Mouse (Mus musculus) hindbrain, postnatal 0 days (tissue): ENCODE measurements around the gene Il2rb. TPM values are rescaled to one million over a fixed set of nuclear protein-coding genes. Genes with fewer than 3 reads are reported as not detected.
A peak's percentile ranks its signal among the peaks of the same experiment; 100 is the strongest.

ENCODE experiments used
- ATAC-seq: fragments of 200-750 bp; cut with Nextera tagmentation; 2 replicates; pipeline ENCODE4 v1.8.0; 2017; ENCODE audit warnings: mild to moderate bottlenecking, moderate TSS enrichment, moderate library complexity
- DNase-seq: peaks from one replicate; pipeline ENCODE4 v3.0.0-alpha.2; 2015; ENCODE audit warnings: low spot score
- H3K27ac ChIP-seq: fragments of 300-500 bp; sonication (generic); 2 replicates; pipeline ENCODE4 v1.5.1; 2014; ENCODE audit warnings: mild to moderate bottlenecking
- H3K27me3 ChIP-seq: fragments of 300-500 bp; sonication (generic); 2 replicates; pipeline ENCODE4 v1.6.1; 2014; ENCODE audit warnings: low read length, mixed read lengths; ENCODE audit not compliant: insufficient read depth
- H3K36me3 ChIP-seq: fragments of 300-500 bp; sonication (generic); 2 replicates; pipeline ENCODE4 v1.6.1; 2014; ENCODE audit warnings: low read length, mixed read lengths; ENCODE audit not compliant: insufficient read depth
- H3K4me1 ChIP-seq: fragments of 300-500 bp; sonication (generic); 2 replicates; pipeline ENCODE4 v1.6.1; 2014; ENCODE audit warnings: antibody characterized with exemption, low read length, mixed read lengths; ENCODE audit not compliant: insufficient read depth
- H3K4me2 ChIP-seq: fragments of 300-500 bp; sonication (generic); 2 replicates; pipeline ENCODE4 v1.6.1; 2014; ENCODE audit warnings: low read depth, mild to moderate bottlenecking, low read length, moderate library complexity, mixed read lengths
- H3K4me3 ChIP-seq: fragments of 300-500 bp; sonication (generic); 2 replicates; pipeline ENCODE4 v1.5.1; 2014; ENCODE audit warnings: low read length
- H3K9ac ChIP-seq: fragments of 300-500 bp; sonication (generic); replicated peaks from 2 replicates; pipeline ENCODE4 v1.6.1; 2014; ENCODE audit warnings: mild to moderate bottlenecking, low read length, moderate library complexity, mixed read lengths
- H3K9me3 ChIP-seq: fragments of 300-500 bp; sonication (generic); 2 replicates; pipeline ENCODE4 v1.6.1; 2016; ENCODE audit warnings: low read length, mixed read lengths
- CTCF ChIP-seq: IDR thresholded peaks from 2 replicates; pipeline ENCODE4 v1.5.1; 2016; ENCODE audit warnings: antibody characterized with exemption, control low read depth, low read depth
- WGBS: fragments of 180-500 bp; shearing (Covaris S2); extraction: QIAGEN DNeasy Blood & Tissue Kit; methylation state at CpG from one replicate; pipeline ENCODE4 v1.1.7; 2014; 5-methylcytosine and 5-hydroxymethylcytosine counted together
- polyA plus RNA-seq: library from polyadenylated mRNA; unstranded; fragments of >200 nt; fragmentation: Nextera tagmentation; extraction: Ambion mirVana; gene quantifications from 2 replicates; pipeline ENCODE4 v1.2.1, GENCODE M21; 2015
- total RNA-seq: library from RNA; depleted of rRNA; stranded (reverse); fragments of >200 nt; gene quantifications from 2 replicates; pipeline ENCODE4 v1.2.3, GENCODE M21; 2014

The Il2rb gene
- total and polyA plus RNA-seq, 2 experiments from 2014 or later: 0.10 to 0.58 TPM

GRCm38 (mm10) chr15:78521892-78522291 is 26.8 kb upstream of the Il2rb start:
- Histone ChIP-seq H3K9me3 (no peaks in the 10 kb centered on the region), H3K4me3 (no peak overlapping the region), H3K27ac (no peak overlapping the region), H3K36me3 (no peaks in the 10 kb centered on the region), H3K4me1 (no peaks in the 10 kb centered on the region), H3K4me2 (no peak overlapping the region), H3K9ac (no peak overlapping the region), H3K27me3 (no peaks in the 10 kb centered on the region)
- WGBS: 78% methylated on average over 6 of the region's 6 CpGs
- TF ChIP-seq CTCF: no peak
- DNase-seq (no peak), ATAC-seq (no peak)

- no peak overlapping the region for H3K4me3 ChIP-seq
Observed at GRCm38 (mm10) chr15:78521331-78521730, 26.3 kb upstream of the Il2rb start.

DNA sequence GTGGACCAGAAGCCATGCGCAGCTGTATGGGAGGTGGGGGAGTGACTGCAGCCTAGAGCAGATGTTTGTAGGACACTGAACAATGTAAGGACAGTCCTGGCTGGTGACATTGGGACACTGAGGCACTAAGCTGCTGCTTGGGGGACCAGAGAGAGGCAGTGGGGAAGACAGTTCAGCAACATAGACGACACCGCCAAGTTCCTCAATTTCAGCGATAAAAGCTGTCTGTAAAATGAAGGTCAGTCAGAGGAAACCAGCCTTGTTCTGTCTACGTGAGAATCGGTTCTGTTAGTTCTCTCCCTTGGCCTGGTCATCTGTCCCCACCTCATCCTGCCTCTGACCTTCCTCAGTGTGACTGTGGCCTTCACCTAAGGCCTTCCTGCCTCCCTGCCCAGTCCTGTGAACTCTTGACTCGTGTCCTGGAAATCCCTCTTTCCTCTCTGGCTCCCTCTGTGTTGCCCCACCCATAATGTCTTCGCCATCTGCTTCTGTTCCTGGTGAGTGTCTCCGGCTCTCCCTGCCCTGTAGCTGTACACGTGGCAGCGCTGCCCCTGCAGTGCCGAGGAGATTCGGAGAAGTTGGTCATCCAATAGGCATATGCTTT is 25.1 kb upstream of the Il2rb start:
- WGBS: 61% methylated on average over 13 of the region's 13 CpGs
- ATAC-seq: no peak
- no peak overlapping the region for H3K4me2 ChIP-seq
- no peaks in the 10 kb centered on the region for H3K36me3 ChIP-seq
- DNase-seq: no peak
- no peak overlapping the region for H3K9ac ChIP-seq
- H3K4me3 ChIP-seq: no peak overlapping the region
- TF ChIP-seq CTCF: no peak
- no peak overlapping the region for H3K27ac ChIP-seq
- H3K27me3 ChIP-seq: no peaks in the 10 kb centered on the region
- H3K9me3 ChIP-seq: no peaks in the 10 kb centered on the region
- H3K4me1 ChIP-seq: no peaks in the 10 kb centered on the region

More at GRCm38 (mm10) chr15:78521331-78521730, 26.3 kb upstream of the Il2rb start:
- no peak for ATAC-seq
- H3K9ac ChIP-seq: no peak overlapping the region
- no peak overlapping the region for H3K4me2 ChIP-seq
- H3K9me3 ChIP-seq: no peaks in the 10 kb centered on the region
- TF ChIP-seq CTCF: no peak
- no peak for DNase-seq
- H3K27me3 ChIP-seq: no peaks in the 10 kb centered on the region
- H3K36me3 ChIP-seq: no peaks in the 10 kb centered on the region
- H3K27ac ChIP-seq: no peak overlapping the region
- H3K4me1 ChIP-seq: no peaks in the 10 kb centered on the region
- WGBS: 72% methylated on average over 8 of the region's 8 CpGs

DNA sequence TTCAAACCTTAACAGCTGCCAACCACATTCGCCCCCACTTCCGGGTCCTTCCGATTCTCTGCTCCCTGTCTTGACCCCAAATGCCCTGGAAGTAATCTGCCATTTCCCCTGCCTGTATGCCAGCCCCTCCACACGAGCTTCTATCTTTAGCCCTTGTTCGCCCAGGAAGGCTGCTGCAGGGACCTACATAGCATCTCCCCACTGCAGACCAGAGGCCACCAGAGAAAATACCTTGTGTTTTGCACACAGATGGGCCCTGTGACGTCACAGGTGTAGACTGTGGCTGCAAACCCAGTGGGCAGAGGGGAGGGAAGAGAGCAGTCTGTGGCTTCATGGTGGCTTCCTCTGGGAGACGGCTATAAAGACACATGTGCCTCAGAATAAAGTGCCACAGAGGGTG is 23.1 kb upstream of the Il2rb start:
- H3K4me2 ChIP-seq: no peak overlapping the region
- H3K9ac ChIP-seq: no peak overlapping the region
- H3K36me3 ChIP-seq: no peaks in the 10 kb centered on the region
- ATAC-seq: no peak
- no peak for TF ChIP-seq CTCF
- H3K4me1 ChIP-seq: no peaks in the 10 kb centered on the region
- no peaks in the 10 kb centered on the region for H3K9me3 ChIP-seq
- no peaks in the 10 kb centered on the region for H3K27me3 ChIP-seq
- WGBS: 68% methylated on average over 7 of the region's 7 CpGs
- no peak overlapping the region for H3K27ac ChIP-seq
- no peak overlapping the region for H3K4me3 ChIP-seq
- DNase-seq: no peak

- Histone ChIP-seq H3K27me3 (no peaks in the 10 kb centered on the region), H3K4me1 (no peaks in the 10 kb centered on the region), H3K4me2 (no peak overlapping the region), H3K9ac (no peak overlapping the region), H3K36me3 (no peaks in the 10 kb centered on the region), H3K4me3 (no peak overlapping the region), H3K9me3 (no peaks in the 10 kb centered on the region), H3K27ac (no peak overlapping the region)
- WGBS: 85% methylated on average over 6 of the region's 6 CpGs
- ATAC-seq (no peak), DNase-seq (no peak)
- TF ChIP-seq CTCF: no peak
Observed at GRCm38 (mm10) chr15:78515759-78516158, 20.7 kb upstream of the Il2rb start.

GRCm38 (mm10) chr15:78514393-78515146 is 19.5 kb upstream of the Il2rb start:
- H3K4me2 ChIP-seq: no peak overlapping the region
- H3K36me3 ChIP-seq: no peaks in the 10 kb centered on the region
- DNase-seq (peak; percentile 88), ATAC-seq (peak; percentile 63)
- no peak overlapping the region for H3K27ac ChIP-seq
- peak; percentile 96 for TF ChIP-seq CTCF
- H3K4me1 ChIP-seq: no peaks in the 10 kb centered on the region
- no peaks in the 10 kb centered on the region for H3K9me3 ChIP-seq
- no peak overlapping the region for H3K9ac ChIP-seq
- H3K4me3 ChIP-seq: no peak overlapping the region
- H3K27me3 ChIP-seq: no peaks in the 10 kb centered on the region
- 28% methylated on average over 7 of the region's 7 CpGs for WGBS

GRCm38 (mm10) chr15:78513019-78513418 is 17.9 kb upstream of the Il2rb start:
- no peak overlapping the region for H3K27ac ChIP-seq
- no peaks in the 10 kb centered on the region for H3K27me3 ChIP-seq
- H3K9ac ChIP-seq: no peak overlapping the region
- ATAC-seq: no peak
- no peaks in the 10 kb centered on the region for H3K9me3 ChIP-seq
- H3K4me1 ChIP-seq: no peaks in the 10 kb centered on the region
- no peak for TF ChIP-seq CTCF
- WGBS: 88% methylated on average over 14 of the region's 14 CpGs
- no peak overlapping the region for H3K4me2 ChIP-seq
- no peaks in the 10 kb centered on the region for H3K36me3 ChIP-seq
- H3K4me3 ChIP-seq: no peak overlapping the region
- DNase-seq: no peak
